Mouse (Mus musculus): ENCODE data around the gene Sgpp2.

DNA sequence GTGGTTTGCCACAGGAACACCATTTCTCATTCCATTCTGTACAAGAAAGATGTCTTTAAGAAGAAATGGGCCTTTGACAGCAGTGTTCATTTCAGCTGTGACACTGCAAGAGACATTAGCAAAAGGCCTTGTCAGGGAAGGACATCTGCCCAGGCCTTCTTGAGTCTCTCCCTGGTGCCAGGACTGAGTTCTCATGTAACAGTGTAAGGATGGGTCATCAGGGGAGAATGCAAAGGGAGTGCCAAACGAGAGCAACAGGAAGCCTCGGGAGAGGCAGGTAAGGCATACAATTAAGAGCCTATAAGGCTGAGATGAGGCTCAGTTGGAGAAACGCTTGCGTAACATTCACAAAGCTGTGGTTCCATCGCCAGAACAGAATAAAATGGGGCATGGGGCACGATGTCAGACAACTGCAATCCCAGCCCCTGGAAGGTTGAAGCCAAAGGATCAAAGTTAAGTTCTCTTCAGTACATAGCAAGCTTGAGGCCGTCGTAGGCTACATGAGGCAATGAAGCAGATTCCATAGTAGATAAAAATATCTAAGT is 85.1 kb downstream of the Sgpp2 start:
- TF ChIP-seq CTCF (IDR thresholded peaks at IDR 0.05; ENCODE audit: low read depth) (no peak), EP300 (IDR thresholded peaks at IDR 0.05; ENCODE audit: low read depth) (no peak)
